Mouse (Mus musculus): ENCODE data around the gene Tcte1. TPM values are rescaled to one million over a fixed set of nuclear protein-coding genes. Genes with fewer than 3 reads are reported as not detected.
A peak's percentile ranks its signal among the peaks of the same experiment; 100 is the strongest.

The Tcte1 gene
- polyA plus RNA-seq, 1 experiment = not detected

DNA sequence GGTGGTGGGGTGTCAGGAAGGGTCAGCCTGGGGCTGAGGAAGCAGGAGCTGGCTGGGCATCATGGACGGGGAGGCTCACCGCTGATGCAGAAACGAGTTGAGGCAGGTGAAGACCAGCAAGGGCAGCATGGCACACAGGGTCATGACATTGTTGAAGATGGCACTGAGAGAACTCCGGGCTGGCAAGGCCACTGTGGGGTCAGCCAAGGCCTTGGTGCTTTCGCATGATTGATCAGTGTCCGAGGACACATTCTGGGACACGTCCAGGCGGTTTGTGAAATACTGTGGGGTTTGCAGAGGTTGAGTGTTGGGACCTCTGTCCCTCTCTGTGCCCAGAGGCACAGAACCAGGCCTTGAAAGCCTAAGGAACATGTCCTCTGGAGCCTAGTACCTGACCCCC, 66.6 kb downstream of the Tcte1 start:
- H3K9me3 ChIP-seq (ENCODE audit: control insufficient read depth, low read length) = peaks cover 16% of the 10 kb centered on the region
- H3K36me3 ChIP-seq (ENCODE audit: control insufficient read depth) = peaks cover 94% of the 10 kb centered on the region
- TF ChIP-seq TAL1 (IDR thresholded peaks at IDR 0.05; ENCODE audit: low read length) (no peak), GATA1 (IDR thresholded peaks at IDR 0.05; ENCODE audit: low read length) (no peak)
- peaks cover 85% of the 10 kb centered on the region for H3K4me1 ChIP-seq (ENCODE audit: control insufficient read depth)
- H3K4me3 ChIP-seq (replicated peaks) = peak overlapping the region; percentile 1
- H3K27me3 ChIP-seq (ENCODE audit: control insufficient read depth) = no peaks in the 10 kb centered on the region; the same call in 1 of the 2 replicates

DNA sequence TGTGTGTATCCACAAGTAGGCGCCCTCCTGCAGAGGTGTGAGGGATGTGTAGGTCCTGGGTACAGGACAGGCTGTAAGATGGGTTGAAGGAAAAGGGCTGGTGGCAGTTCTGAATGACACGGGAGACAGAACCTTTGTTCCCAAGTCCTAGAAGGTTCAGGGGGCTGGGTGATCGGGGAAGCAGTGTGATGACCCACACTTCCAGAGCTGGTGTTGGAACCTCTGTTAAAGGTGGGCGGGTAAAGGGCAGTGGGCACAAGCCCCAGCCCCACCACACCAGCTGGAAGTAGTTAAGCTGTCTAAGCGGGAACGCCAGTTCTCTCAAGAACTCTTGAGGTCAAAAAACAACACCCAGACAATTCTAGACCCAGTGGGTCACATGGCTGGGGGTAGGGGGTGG, 67.2 kb downstream of the Tcte1 start:
- H3K27me3 ChIP-seq (ENCODE audit: control insufficient read depth) = no peaks in the 10 kb centered on the region; the same call in 1 of the 2 replicates
- H3K36me3 ChIP-seq (ENCODE audit: control insufficient read depth) = peaks cover 89% of the 10 kb centered on the region
- peaks cover 85% of the 10 kb centered on the region for H3K4me1 ChIP-seq (ENCODE audit: control insufficient read depth)

DNA sequence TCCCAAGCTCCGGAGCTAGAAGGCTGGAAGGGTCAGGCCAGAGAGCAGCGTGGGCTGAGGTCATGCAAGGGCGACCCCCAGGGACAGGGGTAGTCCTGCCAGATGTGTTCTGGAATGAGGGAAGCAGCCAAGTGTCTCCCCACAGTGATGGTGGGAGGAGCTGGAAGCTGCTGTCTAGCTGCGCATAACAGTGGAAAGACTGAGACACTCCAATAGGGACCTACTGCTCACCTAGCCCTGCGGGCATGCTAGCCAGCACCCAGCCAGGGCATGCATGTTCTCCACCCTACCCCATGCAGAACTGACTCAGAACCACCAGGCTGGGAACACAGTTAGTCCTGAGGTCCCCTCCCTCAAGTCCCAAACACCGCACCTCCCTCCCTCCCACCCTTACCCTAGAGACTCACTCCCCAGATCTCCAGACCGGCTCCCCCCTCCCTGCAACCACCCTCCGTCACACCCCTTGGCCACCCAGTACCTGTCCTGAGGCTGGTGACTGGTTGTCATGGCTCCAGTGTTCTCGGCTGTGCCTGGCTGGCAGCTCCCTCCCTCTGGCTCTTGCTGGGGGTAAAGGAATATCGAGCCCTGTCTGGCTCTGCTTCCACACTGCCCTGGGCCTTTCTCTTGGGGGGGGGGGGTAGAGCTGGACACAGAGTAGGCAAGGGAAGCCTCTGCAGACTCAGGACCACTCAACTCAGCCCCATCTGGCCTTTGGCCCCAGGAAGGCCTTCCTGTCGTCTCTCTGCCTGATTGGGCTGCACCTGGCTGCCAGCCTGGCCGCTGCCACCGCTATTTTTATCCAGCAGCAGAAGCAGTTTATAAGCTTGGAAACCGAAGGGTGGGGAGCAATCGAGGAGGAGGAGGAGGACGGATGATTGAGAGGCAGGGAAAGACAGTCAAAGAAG, 68.7 kb downstream of the Tcte1 start:
- TF ChIP-seq TAL1 (IDR thresholded peaks at IDR 0.05; ENCODE audit: low read length) (no peak), GATA1 (IDR thresholded peaks at IDR 0.05; ENCODE audit: low read length) (no peak)
- Histone ChIP-seq H3K36me3 (ENCODE audit: control insufficient read depth) (peaks cover 73% of the 10 kb centered on the region), H3K4me3 (replicated peaks) (peak overlapping the region; percentile 100), H3K9me3 (ENCODE audit: control insufficient read depth, low read length) (peaks cover 9% of the 10 kb centered on the region), H3K27me3 (ENCODE audit: control insufficient read depth) (no peaks in the 10 kb centered on the region; the same call in 1 of the 2 replicates), H3K4me1 (ENCODE audit: control insufficient read depth) (peaks cover 87% of the 10 kb centered on the region)

More for the DNA sequence above, 67.2 kb downstream of the Tcte1 start:
- H3K9me3 ChIP-seq (ENCODE audit: control insufficient read depth, low read length) = peaks cover 16% of the 10 kb centered on the region
- TF ChIP-seq GATA1 (IDR thresholded peaks at IDR 0.05; ENCODE audit: low read length) = no peak
- TF ChIP-seq TAL1 (IDR thresholded peaks at IDR 0.05; ENCODE audit: low read length) = no peak
- peak overlapping the region; percentile 16 for H3K4me3 ChIP-seq (replicated peaks)

Other genes starting within 250 kb of the Tcte1 start
- gene Cdc5l, start 89.7 kb upstream of the Tcte1 start, polyA plus RNA-seq (2012) = 0.74 and 0.98 TPM in 2 replicates
- not detected in 2 replicates for gene Spats1, start 48.0 kb upstream of the Tcte1 start, polyA plus RNA-seq (2012)
- gene Aars2, start 16.6 kb upstream of the Tcte1 start, polyA plus RNA-seq (2012) = 1.3 and 1.7 TPM in 2 replicates
- gene Tmem151b, start 26.2 kb downstream of the Tcte1 start, polyA plus RNA-seq (2012) = 0.01 TPM in 1 of 2 replicates, not detected in the other
- 0.02 and 0.06 TPM in 2 replicates for gene Nfkbie, start 32.3 kb downstream of the Tcte1 start, polyA plus RNA-seq (2012)
- gene Slc35b2, start 40.4 kb downstream of the Tcte1 start, polyA plus RNA-seq (2012) = 1.7 TPM in 2 replicates
- gene Hsp90ab1, start 49.8 kb downstream of the Tcte1 start, polyA plus RNA-seq (2012) = 36.9 and 62.9 TPM in 2 replicates
- 77.5 and 78.0 TPM in 2 replicates for gene Slc29a1, start 76.2 kb downstream of the Tcte1 start, polyA plus RNA-seq (2012)
- 0.44 TPM in 1 of 2 replicates, not detected in the other for gene Mymx, start 78.7 kb downstream of the Tcte1 start, polyA plus RNA-seq (2012)
- gene Capn11, start 135.9 kb downstream of the Tcte1 start, polyA plus RNA-seq (2012) = 0.01 TPM in 1 of 2 replicates, not detected in the other
- 60.8 and 73.7 TPM in 2 replicates for gene Mrpl14, start 162.9 kb downstream of the Tcte1 start, polyA plus RNA-seq (2012)
- gene Tmem63b, start 163.5 kb downstream of the Tcte1 start, polyA plus RNA-seq (2012) = 1.2 and 1.7 TPM in 2 replicates
- gene 1600014C23Rik, start 210.4 kb downstream of the Tcte1 start, polyA plus RNA-seq (2012) = not detected in 2 replicates